Mouse (Mus musculus): ENCODE measurements around the gene Clk2.
A peak's percentile ranks its signal among the peaks of the same experiment; 100 is the strongest.
"Not testable (repeated sequence)": the region's sequence is repeated elsewhere in the genome, so short reads cannot be mapped to it uniquely, and the experiment has no call there.

Clk2 gene

GRCm38 (mm10) chr3:89190436-89190835, 25.8 kb downstream of the Clk2 start:
- no peak for DNase-seq (ENCODE audit: low spot score)

DNA sequence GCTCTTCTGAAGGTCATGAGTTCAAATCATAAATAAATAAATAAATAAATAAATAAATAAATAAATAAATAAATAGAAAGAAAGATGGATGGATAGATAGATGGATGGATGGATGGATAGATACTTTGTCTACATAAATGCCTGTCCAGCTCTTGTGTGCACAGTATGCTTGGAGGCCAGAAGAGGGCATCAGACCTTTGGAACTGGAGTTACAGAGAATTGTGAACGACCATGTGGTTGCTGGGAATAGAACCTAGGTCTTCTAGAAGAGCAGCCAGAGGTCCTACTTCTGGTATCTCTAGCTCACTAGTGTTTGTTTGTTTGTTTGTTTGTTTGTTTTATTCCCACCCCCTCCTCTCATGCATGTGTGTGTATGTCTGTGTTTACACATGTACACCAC, 28.8 kb downstream of the Clk2 start:
- DNase-seq (ENCODE audit: low spot score), result no peak

GRCm38 (mm10) chr3:89193853-89194252, 29.3 kb downstream of the Clk2 start:
- DNase-seq (ENCODE audit: low spot score), result no peak

DNA sequence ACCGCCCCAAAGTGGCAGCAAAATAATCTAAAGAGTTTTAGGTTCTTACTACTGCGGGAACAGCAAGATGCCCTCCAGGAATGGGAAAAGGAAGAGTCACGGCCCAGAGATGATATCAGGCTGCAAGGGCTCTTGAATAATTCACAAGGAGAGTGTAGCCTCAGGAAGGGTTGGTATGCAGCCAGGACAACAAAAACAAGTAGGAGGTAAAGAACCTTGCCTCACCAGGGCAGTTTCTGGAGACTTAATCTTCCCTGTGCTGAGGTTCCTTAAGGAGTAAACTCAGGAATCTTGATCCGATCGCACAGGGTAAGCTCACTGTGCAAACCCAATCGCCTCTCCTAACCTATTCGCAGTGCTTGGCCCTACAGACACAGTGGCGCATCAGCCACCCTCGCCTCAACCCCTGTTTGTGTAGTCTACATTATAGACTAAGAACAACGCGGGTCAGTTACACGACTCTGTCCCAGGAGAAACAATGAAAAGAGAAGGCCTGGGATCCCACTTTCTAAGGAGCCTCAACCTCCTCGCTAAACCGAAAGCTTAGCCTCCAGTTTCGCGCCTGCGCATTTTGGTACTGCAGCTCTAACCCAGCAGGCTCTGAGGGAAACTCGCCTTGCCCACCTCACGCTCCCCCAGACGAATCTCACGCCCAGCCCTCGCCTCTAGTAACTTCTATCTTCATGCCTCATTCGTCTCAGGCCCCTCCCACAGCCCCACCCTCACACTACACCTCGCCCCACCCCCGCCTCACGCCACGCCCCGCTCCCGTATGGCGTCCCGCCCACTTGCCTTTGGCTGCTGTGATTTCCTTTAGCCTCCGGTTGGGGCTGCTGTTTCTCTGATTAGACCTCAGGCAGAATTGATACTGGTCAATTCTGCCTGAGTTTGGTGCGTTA, 31.6 kb downstream of the Clk2 start:
- peak; percentile 89 for DNase-seq (ENCODE audit: low spot score)

DNA sequence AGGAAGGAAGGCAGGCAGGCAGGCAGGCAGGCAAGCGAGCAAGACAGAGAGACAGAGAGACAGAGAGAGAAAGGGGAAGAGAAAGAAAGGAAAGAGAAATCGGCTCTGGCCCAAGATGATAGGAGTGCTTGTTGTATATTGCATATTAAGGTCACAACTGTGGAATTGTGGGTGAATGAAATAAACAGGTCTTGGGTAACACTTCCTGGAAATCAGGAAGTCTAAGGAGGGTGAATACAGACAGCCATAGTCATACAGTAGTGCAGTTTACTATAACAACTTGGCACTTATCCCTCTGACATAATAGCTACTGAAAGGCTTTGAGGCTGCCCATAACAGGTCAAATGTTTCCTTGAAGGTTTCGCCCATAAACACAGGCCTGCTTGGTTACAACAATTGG, 35.2 kb downstream of the Clk2 start:
- no peak for DNase-seq (ENCODE audit: low spot score)

DNA sequence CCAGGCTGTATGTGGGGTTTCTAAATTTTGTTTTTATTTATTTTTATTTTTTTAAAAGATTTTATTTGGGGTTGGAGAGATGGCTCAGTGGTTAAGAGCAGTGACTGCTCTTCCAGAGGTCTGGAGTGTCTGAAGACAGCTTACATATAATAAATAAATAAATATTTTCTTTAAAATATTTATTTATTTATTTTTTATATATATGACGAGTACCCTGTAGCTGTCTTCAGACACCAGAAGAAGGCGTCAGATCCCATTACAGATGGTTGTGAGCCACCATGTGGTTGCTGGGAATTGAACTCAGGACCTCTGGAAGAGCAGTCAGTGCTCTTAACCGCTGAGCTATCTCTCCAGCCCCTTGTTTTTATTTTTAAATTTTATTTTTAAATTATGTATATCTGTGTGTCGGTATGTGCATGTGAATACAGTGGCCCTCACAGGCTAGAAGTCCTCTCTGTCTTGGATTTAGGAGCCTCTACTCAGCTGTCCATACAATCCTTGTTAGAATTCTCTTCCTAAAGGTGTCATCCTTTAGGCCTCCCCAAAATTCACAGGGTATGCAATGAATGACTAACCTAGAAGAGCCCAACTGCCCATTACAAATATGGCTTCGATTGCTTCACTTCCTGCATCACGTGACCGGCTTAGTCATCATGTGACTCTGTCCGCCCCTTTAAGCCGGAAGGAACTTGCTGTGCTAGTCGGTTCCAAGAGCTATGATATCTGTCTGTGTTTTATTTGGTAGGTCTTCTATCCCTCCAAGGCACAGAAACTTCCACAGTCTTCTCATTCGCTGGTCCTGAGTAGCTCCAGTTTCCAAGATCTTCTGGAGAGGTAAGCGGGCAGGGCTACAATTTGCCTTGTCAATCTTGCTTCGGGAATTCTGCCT, 37.9 kb downstream of the Clk2 start, which contains the start of gene Gba:
Gene Gba, plus strand, starts transcription at position 676 of the 889 bp plus-strand sequence.
- DNase-seq (ENCODE audit: low spot score), result peak; percentile 83

GRCm38 (mm10) chr3:89203142-89203514, 38.5 kb downstream of the Clk2 start:
- no peak for DNase-seq (ENCODE audit: low spot score)

- DNase-seq (ENCODE audit: low spot score), result no peak
Observed at GRCm38 (mm10) chr3:89206079-89206478, 41.5 kb downstream of the Clk2 start.

GRCm38 (mm10) chr3:89206695-89207094, 42.1 kb downstream of the Clk2 start:
- DNase-seq (ENCODE audit: low spot score), result no peak

- peak; percentile 70 for DNase-seq (ENCODE audit: low spot score)
Observed at GRCm38 (mm10) chr3:89208075-89208657, 43.6 kb downstream of the Clk2 start.

- DNase-seq (ENCODE audit: low spot score), result no peak
Observed at GRCm38 (mm10) chr3:89208736-89209135, 44.1 kb downstream of the Clk2 start.

GRCm38 (mm10) chr3:89209731-89210130, 45.1 kb downstream of the Clk2 start:
- DNase-seq (ENCODE audit: low spot score), result no peak

GRCm38 (mm10) chr3:89210162-89210561, 45.6 kb downstream of the Clk2 start:
- no peak for DNase-seq (ENCODE audit: low spot score)

- DNase-seq (ENCODE audit: low spot score), result no peak
Observed at GRCm38 (mm10) chr3:89210731-89211130, 46.1 kb downstream of the Clk2 start.

DNA sequence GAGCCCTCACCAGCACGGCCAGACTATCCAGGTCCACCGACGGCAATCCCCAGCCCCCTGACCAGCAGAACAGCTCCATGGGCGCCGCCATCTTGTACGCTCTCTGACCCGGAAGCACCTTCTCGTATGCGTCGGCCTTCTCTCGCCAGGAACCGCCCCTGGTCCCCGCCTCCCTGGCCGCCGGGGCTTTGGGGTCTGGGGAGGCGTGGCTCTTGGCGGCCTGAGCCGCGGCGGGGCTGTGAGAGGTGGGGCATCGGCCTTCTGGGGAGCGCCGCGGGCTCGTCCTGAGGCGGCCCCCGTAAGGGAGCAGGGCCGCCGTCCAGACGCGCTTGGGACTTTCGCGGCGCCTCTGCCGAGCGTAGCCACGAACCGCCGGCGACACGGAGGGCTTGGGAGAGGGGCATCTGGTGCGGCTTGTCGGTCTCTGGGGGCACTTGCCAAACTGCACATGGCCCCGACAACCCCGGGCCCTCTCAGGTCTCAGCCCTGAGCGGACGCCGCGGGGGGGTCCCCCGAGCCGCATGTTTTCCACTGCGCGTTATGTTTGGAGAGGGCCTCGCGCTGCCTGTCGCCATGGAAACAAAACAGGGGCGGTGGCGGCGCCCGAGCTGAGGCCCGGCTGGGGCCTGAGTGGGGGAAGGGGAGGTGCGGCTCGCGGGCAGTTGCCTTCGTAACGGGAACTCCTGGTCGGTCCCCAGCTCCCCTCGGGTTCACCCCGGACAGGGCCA, 49.4 kb downstream of the Clk2 start:
- peak; percentile 93 for DNase-seq (ENCODE audit: low spot score)

DNA sequence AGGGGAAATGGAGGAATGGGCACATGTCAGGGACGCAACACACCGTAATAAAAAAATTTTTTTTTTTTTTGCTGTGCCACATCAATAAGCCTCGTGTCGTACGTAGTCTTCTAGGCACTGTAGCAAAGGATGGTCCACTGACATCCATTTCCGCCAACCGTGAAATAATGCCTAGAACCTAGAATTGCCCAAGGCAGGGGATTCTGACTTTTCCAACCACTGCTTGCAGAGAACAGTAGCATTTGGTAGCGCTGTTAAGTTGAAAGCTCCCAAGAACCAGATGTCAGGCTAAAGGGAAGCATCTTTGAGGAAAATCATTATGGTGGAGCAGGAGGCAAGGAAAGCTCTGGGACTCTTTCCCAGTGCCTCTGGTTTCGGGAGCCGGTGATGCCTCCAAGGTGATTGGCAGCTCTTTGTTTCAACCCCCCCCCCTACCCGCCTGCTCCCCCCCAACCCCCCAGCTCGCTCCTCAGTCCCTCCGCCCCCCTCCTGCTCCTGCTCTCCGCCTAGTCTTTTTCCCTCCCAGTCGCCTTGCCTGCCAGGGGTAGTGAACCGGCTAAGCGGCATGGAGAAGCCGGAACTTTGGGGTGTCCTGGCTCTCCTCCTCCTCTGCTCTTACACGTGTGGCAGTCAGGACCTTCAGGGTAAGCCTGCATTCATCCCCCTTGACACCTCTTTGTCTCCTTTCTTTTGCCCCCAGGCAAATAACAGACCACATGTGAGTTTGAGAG, 50.3 kb downstream of the Clk2 start, which contains the start of gene Thbs3:
Gene Thbs3, plus strand, starts transcription at position 500 of the 731 bp plus-strand sequence.
- DNase-seq (ENCODE audit: low spot score), result no peak

DNA sequence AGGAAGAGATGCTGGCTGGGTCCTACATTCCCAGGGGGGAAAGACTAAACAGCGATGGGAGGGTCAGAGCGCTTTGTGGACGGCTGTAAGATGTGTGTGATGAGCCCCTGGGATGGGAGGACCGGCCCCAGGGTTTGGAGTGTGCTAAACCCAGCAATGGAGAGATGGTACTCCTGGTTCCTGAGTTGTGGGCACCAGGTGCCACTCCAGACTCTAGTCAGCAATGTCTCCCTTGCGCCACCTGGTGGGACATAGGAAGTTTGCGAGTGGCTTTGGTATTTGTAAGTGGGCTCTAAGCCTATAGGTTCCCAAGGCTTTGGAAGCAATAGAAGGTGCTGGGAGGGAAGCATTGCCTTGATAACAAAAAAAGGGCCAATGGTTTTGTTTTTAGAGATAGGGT, 51.3 kb downstream of the Clk2 start:
- peak; percentile 86 for DNase-seq (ENCODE audit: low spot score)

GRCm38 (mm10) chr3:89216407-89216806, 51.8 kb downstream of the Clk2 start:
- DNase-seq (ENCODE audit: low spot score), result not testable (repeated sequence)

- DNase-seq (ENCODE audit: low spot score), result no peak
Observed at GRCm38 (mm10) chr3:89218271-89218670, 53.7 kb downstream of the Clk2 start.

GRCm38 (mm10) chr3:89219546-89219945, 55.0 kb downstream of the Clk2 start:
- DNase-seq (ENCODE audit: low spot score), result no peak

DNA sequence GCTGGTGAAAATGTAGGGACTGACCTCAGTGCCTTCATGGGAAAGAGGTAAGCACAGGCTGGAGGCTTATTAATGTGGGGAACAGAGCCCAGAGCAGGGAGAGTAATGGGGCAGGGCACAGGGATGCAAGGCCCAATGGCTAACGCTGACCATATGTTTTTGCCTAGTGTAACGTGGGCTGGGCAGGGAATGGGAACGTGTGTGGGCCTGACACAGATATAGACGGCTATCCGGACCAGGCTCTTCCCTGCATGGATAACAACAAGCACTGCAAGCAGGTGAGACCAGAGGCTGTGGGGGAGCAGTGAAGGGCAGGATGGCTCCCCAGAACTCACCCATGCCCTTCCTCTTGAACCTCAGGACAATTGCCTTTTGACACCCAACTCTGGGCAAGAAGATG, 56.6 kb downstream of the Clk2 start:
- DNase-seq (ENCODE audit: low spot score), result no peak

All from urinary bladder, postnatal 14 days (tissue).